Mouse (Mus musculus) liver, embryonic 14.5 days (tissue): ENCODE results near the gene Kcna10. TPM values are rescaled to one million over a fixed set of nuclear protein-coding genes. Genes with fewer than 3 reads are reported as not detected.

Experiments
- ATAC-seq: fragments of 200-750 bp; cut with Nextera tagmentation; 2 replicates; pipeline ENCODE4 v1.8.0; 2017; ENCODE audit warnings: moderate number of reproducible peaks, mild to moderate bottlenecking, moderate library complexity; ENCODE audit not compliant: insufficient read depth
- DNase-seq, 3 experiments: peaks; one replicate each; pipeline ENCODE4 v3.0.0-alpha.2; 2012 to 2013; ENCODE audit warnings: low read depth in 3 of 3, low spot score in 3 of 3
- H3K27ac ChIP-seq: fragments of 300-500 bp; sonication (generic); 2 replicates; pipeline ENCODE4 v1.5.1; 2014; ENCODE audit warnings: moderate library complexity, mild to moderate bottlenecking, control low read depth, inconsistent platforms
- H3K27me3 ChIP-seq: fragments of 300-500 bp; sonication (generic); 2 replicates; pipeline ENCODE4 v1.6.1; 2014; ENCODE audit warnings: mild to moderate bottlenecking, low read length, moderate library complexity; ENCODE audit not compliant: control insufficient read depth, insufficient read depth
- H3K36me3 ChIP-seq: fragments of 300-500 bp; sonication (generic); replicated peaks from 2 replicates; pipeline ENCODE4 v1.6.1; 2014; ENCODE audit warnings: low read depth; ENCODE audit not compliant: control insufficient read depth, insufficient read depth
- H3K4me1 ChIP-seq, 2 experiments: fragments of 200-500 bp in 1 of 2; fragments of 300-500 bp in 1 of 2; sonication (generic) in 1 of 2; replicated peaks; 2 replicates each; pipeline ENCODE4 v1.6.1; 2012 to 2014; ENCODE audit warnings: antibody characterized with exemption in 1 of 2, inconsistent platforms in 1 of 2, low read length in 1 of 2; ENCODE audit not compliant: control insufficient read depth in 2 of 2, insufficient read depth in 2 of 2
- H3K4me2 ChIP-seq: fragments of 300-500 bp; sonication (generic); 2 replicates; pipeline ENCODE4 v1.6.1; 2014; ENCODE audit warnings: low read depth, mild to moderate bottlenecking, control low read depth, moderate library complexity
- H3K4me3 ChIP-seq, 2 experiments: fragments of 200-500 bp in 1 of 2; fragments of 300-500 bp in 1 of 2; sonication (generic) in 1 of 2; 2 replicates each; pipeline ENCODE4 v1.5.1; 2012 to 2014; ENCODE audit warnings: low read depth in 2 of 2, low read length in 2 of 2, mild to moderate bottlenecking in 2 of 2, control low read depth in 1 of 2, inconsistent platforms in 1 of 2, moderate library complexity in 1 of 2; ENCODE audit not compliant: insufficient read depth in 1 of 2
- H3K9ac ChIP-seq: fragments of 300-500 bp; sonication (generic); replicated peaks from 2 replicates; pipeline ENCODE4 v1.6.1; 2014; ENCODE audit warnings: mild to moderate bottlenecking, control low read depth, moderate library complexity
- H3K9me3 ChIP-seq: fragments of 300-500 bp; sonication (generic); 2 replicates; pipeline ENCODE4 v1.6.1; 2016; ENCODE audit warnings: low read length, mixed read lengths; ENCODE audit not compliant: control insufficient read depth
- CTCF ChIP-seq: IDR thresholded peaks from 2 replicates; pipeline ENCODE4 v1.5.1; 2016; ENCODE audit warnings: antibody characterized with exemption, low read depth, control low read depth
- EP300 ChIP-seq: IDR thresholded peaks from 2 replicates; pipeline ENCODE4 v1.6.1; 2016; ENCODE audit warnings: antibody characterized with exemption, low read depth
- WGBS: fragments of 180-500 bp; shearing (Covaris S2); extraction: QIAGEN DNeasy Blood & Tissue Kit; methylation state at CpG from one replicate; pipeline ENCODE4 v1.1.7; 2014; ENCODE audit not compliant: insufficient replicate concordance; 5-methylcytosine and 5-hydroxymethylcytosine counted together
- polyA plus RNA-seq, 2 experiments: library from polyadenylated mRNA; depleted of rRNA in 1 of 2; stranded (reverse) in 1 of 2; unstranded in 1 of 2; fragments of >200 nt; fragmentation: Nextera tagmentation in 1 of 2; extraction: Ambion mirVana in 1 of 2; gene quantifications; 2 replicates each; pipeline versions ENCODE4 v1.2.1 to v1.2.3; 2012 to 2014

Kcna10 gene
- polyA plus RNA-seq, 2 experiments, result not detected

- Histone ChIP-seq H3K9ac (no peak overlapping the region), H3K4me3 (no peak overlapping the region), H3K27me3 (no peaks in the 10 kb centered on the region), H3K4me2 (no peak overlapping the region), H3K4me1 (peaks cover 0 to 2% of the 10 kb centered on the region in 2 experiments; a peak in 1 of 4 replicates), H3K36me3 (no peaks in the 10 kb centered on the region), H3K9me3 (no peaks in the 10 kb centered on the region), H3K27ac (no peak overlapping the region)
- no peak for DNase-seq
- WGBS, result 45% methylated on average over 5 of the region's 5 CpGs
- peak; percentile 70 for ATAC-seq
- TF ChIP-seq CTCF, result no peak
Measured at GRCm38 (mm10) chr3:107229822-107230221, 47.0 kb downstream of the Kcna10 start.

GRCm38 (mm10) chr3:107230527-107230926 is 47.7 kb downstream of the Kcna10 start, which contains the start of gene A630076J17Rik:
TSS of gene A630076J17Rik (plus strand) at chr3:107230614.
- H3K27ac ChIP-seq, result no peak within 1 kb of the TSS
- no peaks in the 10 kb centered on the region for H3K27me3 ChIP-seq

GRCm38 (mm10) chr3:107231202-107231601 is 48.3 kb downstream of the Kcna10 start:
- ATAC-seq, result no peak
- Histone ChIP-seq H3K36me3 (no peaks in the 10 kb centered on the region), H3K9me3 (no peaks in the 10 kb centered on the region), H3K27me3 (no peaks in the 10 kb centered on the region), H3K27ac (no peak overlapping the region), H3K4me2 (no peak overlapping the region), H3K4me3 (no peak overlapping the region), H3K4me1 (peaks cover 0 to 2% of the 10 kb centered on the region in 2 experiments; a peak in 1 of 4 replicates), H3K9ac (no peak overlapping the region)
- WGBS, result 54% methylated on average over 4 of the region's 4 CpGs
- no peak for DNase-seq
- TF ChIP-seq CTCF, result no peak

More at GRCm38 (mm10) chr3:107230527-107230926, 47.7 kb downstream of the Kcna10 start, which contains the start of gene A630076J17Rik:
- WGBS, result 11% methylated on average over 1 of the region's 1 CpGs
- Histone ChIP-seq H3K9me3 (no peaks in the 10 kb centered on the region), H3K4me2 (no peak within 1 kb of the TSS), H3K4me3 (no peak within 1 kb of the TSS), H3K36me3 (no peaks in the 10 kb centered on the region), H3K4me1 (peaks cover 0 to 2% of the 10 kb centered on the region in 2 experiments; a peak in 1 of 4 replicates), H3K9ac (no peak within 1 kb of the TSS)
- DNase-seq (no peak), ATAC-seq (no peak)
- TF ChIP-seq CTCF (no peak), EP300 (no peak)

GRCm38 (mm10) chr3:107233351-107233813 is 50.5 kb downstream of the Kcna10 start:
- TF ChIP-seq CTCF (peak; percentile 88), EP300 (no peak)
- Histone ChIP-seq H3K27me3 (no peaks in the 10 kb centered on the region), H3K9ac (no peak overlapping the region), H3K9me3 (no peaks in the 10 kb centered on the region), H3K36me3 (no peaks in the 10 kb centered on the region), H3K4me3 (no peak overlapping the region), H3K4me2 (no peak overlapping the region), H3K4me1 (peaks cover 0 to 2% of the 10 kb centered on the region in 2 experiments; a peak in 1 of 4 replicates), H3K27ac (no peak overlapping the region)
- 4% methylated on average over 11 of the region's 11 CpGs for WGBS
- ATAC-seq (no peak), DNase-seq (peak; percentile 48 to 58 (median 51))

DNA sequence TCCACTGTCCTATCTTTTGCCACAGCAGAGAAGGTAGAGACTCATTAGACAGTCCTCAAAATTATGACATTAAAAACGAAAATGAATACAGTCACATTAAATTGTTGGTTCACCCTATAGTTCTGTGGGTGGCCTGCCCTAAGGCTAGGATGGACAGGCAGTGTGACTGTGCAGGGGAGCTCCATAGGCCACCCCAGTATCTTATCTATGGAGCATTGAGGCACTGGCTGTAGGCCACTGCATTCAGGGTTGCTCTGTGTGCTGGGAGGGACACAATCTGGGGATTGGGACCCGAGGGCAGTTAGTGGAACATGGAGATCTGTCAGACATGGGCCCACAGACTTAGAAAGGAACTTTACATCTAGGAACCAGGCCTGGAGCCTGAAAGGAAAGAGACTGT is 51.1 kb downstream of the Kcna10 start:
- 17% methylated on average over 2 of the region's 2 CpGs for WGBS

More for the DNA sequence above, 51.1 kb downstream of the Kcna10 start:
- H3K27ac ChIP-seq, result no peak overlapping the region
- H3K36me3 ChIP-seq, result no peaks in the 10 kb centered on the region
- no peak overlapping the region for H3K4me3 ChIP-seq
- TF ChIP-seq EP300 (no peak), CTCF (no peak)
- no peak overlapping the region for H3K4me2 ChIP-seq
- H3K27me3 ChIP-seq, result no peaks in the 10 kb centered on the region
- DNase-seq (no peak), ATAC-seq (no peak)
- peaks cover 0 to 2% of the 10 kb centered on the region in 2 experiments; a peak in 1 of 4 replicates for H3K4me1 ChIP-seq
- H3K9me3 ChIP-seq, result no peaks in the 10 kb centered on the region
- H3K9ac ChIP-seq, result no peak overlapping the region
